Mouse (Mus musculus) erythroblast, embryonic 14.5 days (primary cell): Measurements from ENCODE around the gene Ptprk.

Source experiments
- GATA1 ChIP-seq: IDR thresholded peaks from 2 replicates; pipeline ENCODE4 v1.6.1; 2012; ENCODE audit warnings: low read length, inconsistent platforms, mixed read lengths
- TAL1 ChIP-seq: IDR thresholded peaks from 3 replicates; pipeline ENCODE4 v1.6.1; 2012; ENCODE audit warnings: low read length, inconsistent platforms, mixed read lengths

GRCm38 (mm10) chr10:28171196-28171595 lies 96.6 kb downstream of the Ptprk start:
- TF ChIP-seq TAL1 (no peak), GATA1 (no peak)
